Mouse (Mus musculus) midbrain, embryonic 16.5 days (tissue): Measurements from ENCODE around the gene Sgsm2. TPM values are rescaled to one million over a fixed set of nuclear protein-coding genes. Genes with fewer than 3 reads are reported as not detected.

Experiments
- ATAC-seq: fragments of 200-750 bp; cut with Nextera tagmentation; 2 replicates; pipeline ENCODE4 v1.8.0; 2017; ENCODE audit warnings: moderate TSS enrichment
- H3K27ac ChIP-seq: fragments of 300-500 bp; sonication (generic); 2 replicates; pipeline ENCODE4 v1.5.1; 2014; ENCODE audit warnings: mild to moderate bottlenecking, low read length, mixed read lengths
- H3K27me3 ChIP-seq: fragments of 300-500 bp; sonication (generic); 2 replicates; pipeline ENCODE4 v1.6.1; 2014; ENCODE audit warnings: low read depth, low read length, mixed read lengths; ENCODE audit not compliant: control insufficient read depth, insufficient read depth
- H3K36me3 ChIP-seq: fragments of 300-500 bp; sonication (generic); 2 replicates; pipeline ENCODE4 v1.6.1; 2014; ENCODE audit warnings: mild to moderate bottlenecking, low read length, moderate library complexity, mixed read lengths; ENCODE audit not compliant: control insufficient read depth, insufficient read depth
- H3K4me1 ChIP-seq: fragments of 300-500 bp; sonication (generic); 2 replicates; pipeline ENCODE4 v1.6.1; 2014; ENCODE audit warnings: mild to moderate bottlenecking, low read length, mixed read lengths; ENCODE audit not compliant: control insufficient read depth, insufficient read depth
- H3K4me2 ChIP-seq: fragments of 300-500 bp; sonication (generic); 2 replicates; pipeline ENCODE4 v1.6.1; 2014; ENCODE audit warnings: mild to moderate bottlenecking, low read length, mixed read lengths
- H3K4me3 ChIP-seq: fragments of 300-500 bp; sonication (generic); 2 replicates; pipeline ENCODE4 v1.5.1; 2014; ENCODE audit warnings: low read depth, mild to moderate bottlenecking, low read length, moderate library complexity, mixed read lengths
- H3K9ac ChIP-seq: fragments of 300-500 bp; sonication (generic); 2 replicates; pipeline ENCODE4 v1.6.1; 2014; ENCODE audit warnings: low read depth, low read length, mixed read lengths
- H3K9me3 ChIP-seq: fragments of 300-500 bp; sonication (generic); replicated peaks from 2 replicates; pipeline ENCODE4 v1.6.1; 2014; ENCODE audit warnings: mild to moderate bottlenecking, low read length, mixed read lengths; ENCODE audit not compliant: control insufficient read depth, poor library complexity, severe bottlenecking
- WGBS: fragments of 180-500 bp; shearing (Covaris S2); extraction: QIAGEN DNeasy Blood & Tissue Kit; methylation state at CpG from one replicate; pipeline ENCODE4 v1.1.7; 2014; 5-methylcytosine and 5-hydroxymethylcytosine counted together
- polyA plus RNA-seq: library from polyadenylated mRNA; unstranded; fragments of >200 nt; fragmentation: Nextera tagmentation; extraction: Ambion mirVana; gene quantifications from 2 replicates; pipeline ENCODE4 v1.2.1, GENCODE M21; 2015

Sgsm2 gene
- polyA plus RNA-seq, 1 experiment from 2014 or later = 31.8 TPM

DNA sequence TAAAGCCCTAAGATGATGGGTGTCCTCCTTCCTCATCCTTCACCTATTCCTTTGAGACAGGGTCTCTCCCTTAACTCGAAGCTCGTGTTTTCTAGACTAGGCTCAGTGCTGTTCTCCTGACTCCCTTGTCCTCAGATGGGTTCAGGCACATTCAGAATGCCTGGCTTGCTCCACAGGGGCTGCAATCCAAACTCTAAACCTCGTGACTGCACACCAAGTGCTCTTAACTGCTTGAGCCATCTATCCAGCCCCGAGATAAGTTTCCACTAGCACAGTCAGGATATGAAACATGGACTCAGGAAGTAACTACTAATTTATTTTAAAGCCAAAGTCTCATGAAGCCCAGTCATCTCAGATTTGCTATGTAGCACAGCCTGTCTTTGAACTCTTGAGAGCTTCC, 26.3 kb downstream of the Sgsm2 start:
- H3K27ac ChIP-seq = peak overlapping the region; percentile 81
- H3K36me3 ChIP-seq = peaks cover 19% of the 10 kb centered on the region
- peaks cover 23% of the 10 kb centered on the region for H3K4me1 ChIP-seq
- ATAC-seq = no peak
- no peak overlapping the region for H3K4me2 ChIP-seq
- 78% methylated on average over 4 of the region's 4 CpGs for WGBS
- H3K4me3 ChIP-seq = no peak overlapping the region
- no peaks in the 10 kb centered on the region for H3K9me3 ChIP-seq
- H3K27me3 ChIP-seq = no peaks in the 10 kb centered on the region
- 0 out of 2 replicates have a peak overlapping the region, but pooled peaks have one; percentile 18 for H3K9ac ChIP-seq

DNA sequence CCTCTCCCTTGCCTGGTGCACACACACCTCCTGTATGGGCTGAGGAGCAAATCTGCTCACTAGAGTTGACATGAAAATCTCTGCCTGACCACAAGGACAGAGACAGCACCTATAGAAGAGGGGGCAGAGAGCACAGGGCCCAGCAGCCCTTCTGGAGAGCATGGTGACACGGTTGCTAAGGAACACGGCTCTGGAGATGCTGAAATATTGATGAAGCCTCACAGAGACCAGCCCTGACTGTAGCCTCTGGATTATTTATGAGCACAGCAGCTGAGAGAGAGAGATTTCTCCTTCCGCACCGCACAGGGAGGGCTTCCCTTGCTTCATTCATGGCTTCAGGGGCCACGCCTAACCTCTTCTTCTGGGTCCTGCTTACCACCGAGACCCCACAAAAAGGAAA, 27.3 kb downstream of the Sgsm2 start:
- H3K4me1 ChIP-seq = peaks cover 23% of the 10 kb centered on the region
- 59% methylated on average over 6 of the region's 6 CpGs for WGBS
- H3K4me2 ChIP-seq = no peak overlapping the region
- H3K36me3 ChIP-seq = peaks cover 19% of the 10 kb centered on the region
- H3K9me3 ChIP-seq = no peaks in the 10 kb centered on the region
- ATAC-seq = peak; percentile 80
- H3K9ac ChIP-seq = no peak overlapping the region
- H3K27me3 ChIP-seq = no peaks in the 10 kb centered on the region
- H3K4me3 ChIP-seq = no peak overlapping the region
- H3K27ac ChIP-seq = peak overlapping the region; percentile 81

DNA sequence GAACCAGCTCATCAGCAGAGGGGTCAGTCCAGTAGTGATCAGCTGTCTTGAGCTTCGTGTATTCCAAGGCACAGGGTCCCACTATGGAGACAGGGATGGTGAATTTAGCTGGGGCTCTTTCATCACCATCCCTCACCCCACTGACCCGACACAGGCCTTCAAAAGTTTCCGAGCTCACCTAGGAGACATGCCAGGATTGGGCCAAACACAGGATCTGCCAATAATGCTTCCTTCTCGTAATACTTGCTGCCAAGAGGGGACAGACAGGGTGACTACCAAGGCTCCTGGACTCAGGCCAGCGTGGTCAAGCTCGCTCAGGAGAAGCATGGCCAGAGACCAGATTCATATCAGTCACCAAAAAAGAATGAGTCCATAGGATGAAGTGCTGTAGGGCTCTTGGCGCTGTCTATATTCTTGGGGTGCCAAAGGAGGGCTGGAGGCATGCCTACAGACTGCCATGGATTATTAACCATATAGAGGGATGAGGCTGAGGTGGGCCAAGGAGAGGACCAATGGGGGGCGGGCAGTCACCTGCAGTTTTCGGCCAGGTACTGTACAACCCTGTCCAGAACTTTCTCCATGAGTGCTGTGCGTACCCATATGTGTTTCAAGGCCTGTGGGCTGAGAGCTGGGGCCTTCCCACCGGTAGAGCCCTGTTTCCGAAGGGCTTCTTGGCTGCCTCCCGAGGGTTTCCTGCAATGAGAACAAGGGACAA, 28.7 kb downstream of the Sgsm2 start:
- no peak overlapping the region for H3K4me3 ChIP-seq
- 87% methylated on average over 13 of the region's 13 CpGs for WGBS
- no peak for ATAC-seq
- H3K36me3 ChIP-seq = peaks cover 28% of the 10 kb centered on the region
- no peak overlapping the region for H3K4me2 ChIP-seq
- peaks cover 23% of the 10 kb centered on the region for H3K4me1 ChIP-seq
- H3K27me3 ChIP-seq = no peaks in the 10 kb centered on the region
- no peaks in the 10 kb centered on the region for H3K9me3 ChIP-seq
- peak overlapping the region; percentile 81; the same call in 1 of the 2 replicates for H3K27ac ChIP-seq
- H3K9ac ChIP-seq = no peak overlapping the region

GRCm38 (mm10) chr11:74867181-74867580, 29.7 kb downstream of the Sgsm2 start:
- ATAC-seq = no peak
- Histone ChIP-seq H3K27ac (no peak overlapping the region), H3K36me3 (peaks cover 28% of the 10 kb centered on the region)

GRCm38 (mm10) chr11:74866640-74867039, 30.2 kb downstream of the Sgsm2 start:
- no peak for ATAC-seq
- Histone ChIP-seq H3K9me3 (no peaks in the 10 kb centered on the region), H3K4me3 (no peak overlapping the region), H3K4me1 (peaks cover 21% of the 10 kb centered on the region), H3K27ac (no peak overlapping the region), H3K36me3 (peaks cover 28% of the 10 kb centered on the region), H3K27me3 (no peaks in the 10 kb centered on the region), H3K9ac (no peak overlapping the region), H3K4me2 (no peak overlapping the region)
- 87% methylated on average over 4 of the region's 4 CpGs for WGBS

More at GRCm38 (mm10) chr11:74867181-74867580, 29.7 kb downstream of the Sgsm2 start:
- Histone ChIP-seq H3K27me3 (no peaks in the 10 kb centered on the region), H3K4me2 (no peak overlapping the region), H3K4me3 (no peak overlapping the region), H3K9ac (no peak overlapping the region), H3K9me3 (no peaks in the 10 kb centered on the region), H3K4me1 (peaks cover 23% of the 10 kb centered on the region)
- 85% methylated on average over 2 of the region's 2 CpGs for WGBS

DNA sequence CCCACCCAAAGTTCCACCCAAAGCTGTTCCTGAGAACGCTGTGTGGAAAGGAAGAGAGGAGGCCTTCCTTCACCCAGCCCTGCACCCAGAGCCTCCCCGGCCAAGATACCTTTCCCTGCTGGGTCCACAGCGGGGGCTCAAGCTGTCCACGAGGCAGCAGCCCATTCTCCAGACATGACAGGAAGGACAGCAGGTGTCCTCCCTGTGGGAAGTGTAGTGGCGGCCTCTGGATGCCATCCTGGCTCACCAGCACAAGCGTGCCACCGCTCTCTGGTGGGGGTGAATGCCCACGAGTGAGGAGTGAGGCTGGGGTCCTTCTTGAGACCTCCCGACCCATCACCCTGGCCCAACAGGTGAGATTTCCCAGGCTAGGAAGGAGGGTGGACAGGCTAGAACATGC, 31.6 kb downstream of the Sgsm2 start:
- Histone ChIP-seq H3K4me1 (peaks cover 10% of the 10 kb centered on the region; the same call in 1 of the 2 replicates), H3K4me3 (no peak overlapping the region), H3K4me2 (no peak overlapping the region), H3K9me3 (no peaks in the 10 kb centered on the region), H3K27ac (no peak overlapping the region), H3K27me3 (no peaks in the 10 kb centered on the region), H3K9ac (no peak overlapping the region), H3K36me3 (peaks cover 36% of the 10 kb centered on the region)
- WGBS = 82% methylated on average over 9 of the region's 9 CpGs
- no peak for ATAC-seq

DNA sequence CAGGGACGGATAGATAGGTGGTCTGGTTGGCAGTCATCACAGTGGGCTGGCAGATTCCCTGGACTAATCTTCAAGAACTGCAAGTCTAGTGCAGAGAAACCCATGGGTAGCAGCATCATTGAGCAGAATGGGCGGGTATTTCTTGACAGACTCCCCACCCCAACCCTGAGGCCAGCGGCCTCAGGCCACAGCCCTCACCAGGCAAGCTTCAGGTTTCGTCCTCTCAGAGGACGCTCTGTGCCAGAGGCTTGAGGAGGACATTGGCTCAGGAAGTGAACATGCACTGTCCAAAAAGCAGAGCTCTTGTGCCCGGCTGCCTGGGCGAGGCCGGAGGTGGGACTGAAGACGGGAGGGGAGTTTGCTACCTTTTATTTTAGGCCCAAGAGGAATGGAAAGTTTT, 32.4 kb downstream of the Sgsm2 start:
- peaks cover 45% of the 10 kb centered on the region for H3K36me3 ChIP-seq
- WGBS = 89% methylated on average over 9 of the region's 9 CpGs
- H3K9ac ChIP-seq = no peak overlapping the region
- no peaks in the 10 kb centered on the region for H3K27me3 ChIP-seq
- H3K4me2 ChIP-seq = no peak overlapping the region
- no peak overlapping the region for H3K27ac ChIP-seq
- peaks cover 3% of the 10 kb centered on the region; the same call in 1 of the 2 replicates for H3K4me1 ChIP-seq
- ATAC-seq = no peak
- no peaks in the 10 kb centered on the region for H3K9me3 ChIP-seq
- no peak overlapping the region for H3K4me3 ChIP-seq

DNA sequence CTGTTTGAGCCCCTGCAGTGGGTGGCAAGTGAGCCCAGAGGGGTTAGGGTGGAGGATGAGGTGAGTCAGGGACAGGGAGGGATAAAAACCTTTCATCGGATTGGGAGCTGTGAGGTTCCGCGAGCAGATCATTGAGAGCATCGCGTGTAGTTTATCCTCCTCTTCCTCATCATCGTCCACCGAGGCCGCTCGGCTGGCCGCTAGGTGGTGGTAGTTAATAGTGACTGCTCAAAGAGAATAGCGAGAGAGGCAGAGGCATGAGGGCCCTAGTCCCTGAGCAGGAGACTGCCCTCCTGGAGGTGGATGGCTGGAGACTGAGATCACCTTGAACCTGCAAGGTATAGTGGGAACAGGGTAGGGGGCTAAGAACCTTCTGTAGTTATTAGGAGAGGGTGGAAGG, 33.4 kb downstream of the Sgsm2 start:
- Histone ChIP-seq H3K4me2 (no peak overlapping the region), H3K36me3 (peaks cover 42% of the 10 kb centered on the region), H3K9ac (no peak overlapping the region), H3K4me1 (no peaks in the 10 kb centered on the region), H3K27me3 (no peaks in the 10 kb centered on the region), H3K27ac (no peak overlapping the region), H3K4me3 (no peak overlapping the region), H3K9me3 (no peaks in the 10 kb centered on the region)
- 21% methylated on average over 11 of the region's 11 CpGs for WGBS
- no peak for ATAC-seq

- Histone ChIP-seq H3K4me1 (no peaks in the 10 kb centered on the region), H3K27ac (no peak overlapping the region), H3K4me2 (no peak overlapping the region), H3K27me3 (no peaks in the 10 kb centered on the region), H3K9ac (no peak overlapping the region), H3K9me3 (no peaks in the 10 kb centered on the region), H3K4me3 (no peak overlapping the region), H3K36me3 (peaks cover 42% of the 10 kb centered on the region)
- 85% methylated on average over 5 of the region's 5 CpGs for WGBS
- no peak for ATAC-seq
These were observed 34.7 kb downstream of the Sgsm2 start for GRCm38 (mm10) chr11:74862129-74862528.
